Mouse (Mus musculus) myocyte (in vitro differentiated cells): ENCODE measurements around the gene BC003965.

Experiments used
- MAX ChIP-seq: IDR thresholded peaks from one replicate; pipeline ENCODE4 v1.6.1; 2011; ENCODE audit warnings: low read depth, mild to moderate bottlenecking, control low read depth
- POLR2A ChIP-seq: IDR thresholded peaks from one replicate; pipeline ENCODE4 v1.6.1; 2011; ENCODE audit warnings: low read depth, mild to moderate bottlenecking, control low read depth, moderate library complexity; ENCODE audit not compliant: insufficient read length
- POLR2AphosphoS2 ChIP-seq: IDR thresholded peaks from one replicate; pipeline ENCODE4 v1.6.1; 2011; ENCODE audit warnings: low read depth, control low read depth; ENCODE audit not compliant: insufficient read length
- TCF12 ChIP-seq: IDR thresholded peaks from one replicate; pipeline ENCODE4 v1.6.1; 2011; ENCODE audit warnings: mild to moderate bottlenecking, control low read depth; ENCODE audit not compliant: poor library complexity, insufficient read depth, severe bottlenecking

DNA sequence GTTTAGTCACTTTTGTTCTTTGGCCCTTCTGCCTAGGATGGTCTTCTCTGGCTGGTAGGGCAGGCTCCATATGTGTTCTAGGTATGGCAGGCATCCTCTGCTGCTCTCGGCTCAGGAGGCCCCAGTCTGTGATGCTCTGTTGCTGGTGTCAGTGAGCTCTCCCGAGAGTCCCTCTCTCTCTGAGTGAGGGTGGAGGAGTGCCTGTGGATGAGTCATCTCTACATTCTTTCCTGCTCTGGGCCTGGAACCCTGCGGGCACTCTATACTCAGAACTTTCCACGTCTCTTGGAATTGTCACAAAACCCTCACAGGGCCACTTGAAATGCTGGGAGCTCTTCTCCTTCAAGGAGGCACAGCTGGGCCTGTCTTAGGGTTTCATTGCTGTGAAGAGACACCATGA lies 27.4 kb downstream of the BC003965 start:
- no peak for TF ChIP-seq TCF12
- no peak for TF ChIP-seq POLR2A
- no peak for TF ChIP-seq MAX
- TF ChIP-seq POLR2AphosphoS2: no peak
